Mouse (Mus musculus): ENCODE data around the gene Blnk.

Gene Blnk

GRCm38 (mm10) chr19:40970301-40970700 lies 24.0 kb downstream of the Blnk start:
- in situ Hi-C loops (cut with MseI, MboI): no loop called here

DNA sequence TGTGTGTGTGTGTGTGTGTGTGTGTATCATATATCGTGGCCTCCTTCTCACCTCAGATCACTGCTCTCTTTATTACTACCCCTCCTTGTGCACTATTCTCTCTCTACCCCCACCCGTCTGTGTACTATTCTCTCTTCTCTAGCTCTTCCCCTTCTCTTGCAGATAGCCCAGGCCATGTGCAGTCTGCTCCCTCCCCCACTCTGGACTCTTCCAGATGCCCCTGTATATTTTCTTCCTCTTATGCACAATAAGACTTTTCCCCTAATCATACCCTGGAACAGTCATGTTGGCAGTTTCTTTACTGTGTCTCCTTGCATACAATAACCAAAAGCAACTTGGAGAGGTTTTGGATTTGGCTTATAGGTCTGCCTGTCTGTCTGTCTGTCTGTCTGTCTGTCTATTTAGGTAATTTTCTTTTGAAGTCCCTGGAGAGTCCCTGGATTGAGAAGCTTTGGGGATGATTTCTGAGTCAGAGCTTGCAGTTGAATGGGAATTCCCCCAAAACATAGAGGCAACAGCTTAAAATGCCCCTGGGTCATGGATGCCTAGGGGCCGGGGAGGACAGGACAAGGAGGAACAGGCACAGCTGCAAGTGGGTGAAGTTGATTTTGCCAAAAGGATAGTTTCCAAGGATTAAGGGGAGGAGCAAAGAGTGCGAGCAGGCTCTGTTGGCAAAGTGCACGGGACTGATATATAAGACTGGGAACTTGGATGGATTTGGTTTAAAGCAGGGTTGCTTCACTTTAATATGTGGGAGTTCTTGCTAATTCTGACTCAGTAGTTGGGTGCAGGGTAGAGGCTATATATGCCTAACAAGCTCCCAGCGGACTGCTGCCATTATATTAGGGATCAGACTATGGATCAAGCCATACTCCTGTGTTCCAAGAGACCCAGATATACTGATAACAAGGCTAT lies 29.1 kb downstream of the Blnk start:
- in situ Hi-C loops (cut with MseI, MboI): loop anchor here in 1 of 2 experiments (5.0 kb wide), 1 partner anchor 32 kb away; no protein-coding TSS in a partner anchor

DNA sequence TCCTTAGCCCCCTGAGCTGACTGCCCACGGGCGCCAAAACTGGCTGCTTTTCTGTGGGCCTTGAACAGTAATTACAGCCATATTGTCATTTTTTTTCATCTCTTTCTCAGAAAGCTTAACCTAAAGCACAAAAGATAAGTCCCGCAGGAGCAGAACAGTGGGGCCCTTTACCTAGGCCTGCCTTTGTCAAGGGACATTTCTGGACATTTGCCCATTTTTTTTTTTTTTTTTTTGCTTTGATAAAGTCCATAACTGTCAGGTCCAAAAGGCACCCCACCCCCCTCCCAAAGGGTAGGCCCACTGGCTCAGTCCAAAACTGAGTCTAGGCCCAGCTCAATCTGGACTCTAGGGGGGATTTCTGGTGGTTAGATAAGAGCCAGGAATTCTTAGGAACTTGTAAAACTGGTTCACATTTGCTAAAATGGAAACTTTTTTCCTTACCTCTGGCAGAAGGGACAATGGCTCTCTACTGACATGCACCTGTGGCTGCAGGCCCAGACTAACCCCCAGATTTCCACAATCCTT lies 29.9 kb downstream of the Blnk start:
- in situ Hi-C loops (cut with MseI, MboI): loop anchor here in 1 of 2 experiments (5.0 kb wide), 1 partner anchor 33 kb away; no protein-coding TSS in a partner anchor

DNA sequence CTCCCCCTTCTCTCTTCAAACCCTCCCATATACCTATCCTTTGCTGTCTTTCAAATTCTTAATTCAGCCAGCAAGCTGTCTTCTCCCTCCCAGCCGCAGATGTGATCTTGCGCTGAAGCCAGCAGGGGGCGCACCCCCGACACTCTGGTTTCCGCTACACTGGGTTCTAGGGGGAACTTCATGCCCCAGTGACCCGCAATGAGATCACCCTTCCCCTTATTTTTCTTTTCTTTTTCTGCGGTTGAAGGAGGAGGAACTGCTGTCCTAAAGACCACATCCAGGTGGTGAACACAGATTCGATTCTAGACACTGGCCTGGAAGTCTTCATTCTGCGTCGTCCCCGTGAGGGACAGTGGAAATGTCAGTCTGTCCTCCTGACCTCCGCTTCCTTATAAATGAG lies 31.3 kb downstream of the Blnk start:
- in situ Hi-C loops (cut with MseI, MboI): loop anchor here in 1 of 2 experiments (5.0 kb wide), 1 partner anchor 34 kb away; no protein-coding TSS in a partner anchor

DNA sequence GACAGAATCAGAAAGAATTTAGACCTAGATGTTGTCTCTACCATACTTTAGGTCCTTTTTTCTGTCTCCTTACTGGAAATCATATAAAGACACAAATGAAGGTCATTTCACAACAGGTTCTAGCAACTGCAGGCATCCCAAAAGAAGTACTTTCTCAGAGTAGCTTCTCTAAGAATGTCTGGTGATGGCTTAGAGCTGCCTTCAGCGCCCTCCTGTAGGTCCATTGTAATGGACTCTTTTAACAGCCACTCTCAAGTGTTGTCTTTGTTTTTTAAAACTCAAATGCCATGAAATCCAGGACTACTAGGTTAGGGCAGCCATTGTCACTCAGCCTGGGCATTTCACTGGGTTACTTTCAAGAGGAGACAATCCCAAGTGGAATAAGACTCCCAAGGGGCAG lies 35.4 kb downstream of the Blnk start:
- in situ Hi-C loops (cut with MseI, MboI): no loop called here

- in situ Hi-C loops (cut with MseI, MboI): no loop called here
These were observed 47.3 kb downstream of the Blnk start for GRCm38 (mm10) chr19:40946937-40947577.

DNA sequence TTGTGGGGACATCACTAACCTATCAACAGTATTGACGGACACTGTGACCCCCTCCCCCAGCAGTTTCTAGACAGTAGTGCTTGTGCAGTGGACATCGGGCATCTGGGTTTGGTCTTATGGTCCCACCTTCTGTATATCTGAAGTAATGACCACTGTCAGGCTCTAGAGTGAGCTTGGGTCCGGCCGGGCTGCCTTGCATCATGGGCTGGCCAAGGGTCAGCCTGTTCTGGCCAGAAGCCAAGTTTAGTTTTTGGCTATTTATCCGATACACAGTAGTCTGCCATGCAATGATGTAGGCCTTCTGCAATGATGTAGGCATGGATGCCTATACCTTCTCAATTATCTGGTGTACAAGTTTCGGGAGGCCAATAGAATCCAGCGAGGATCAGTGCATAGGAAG lies 50.8 kb downstream of the Blnk start:
- in situ Hi-C loops (cut with MseI, MboI): no loop called here

GRCm38 (mm10) chr19:40936038-40936437 lies 58.3 kb downstream of the Blnk start:
- in situ Hi-C loops (cut with MseI, MboI): no loop called here

GRCm38 (mm10) chr19:40935376-40935775 lies 59.0 kb downstream of the Blnk start:
- in situ Hi-C loops (cut with MseI, MboI): no loop called here

GRCm38 (mm10) chr19:40931581-40932369 lies 62.6 kb downstream of the Blnk start:
- in situ Hi-C loops (cut with MseI, MboI): no loop called here

- in situ Hi-C loops (cut with MseI, MboI): no loop called here
These were observed 99.0 kb downstream of the Blnk start for GRCm38 (mm10) chr19:40895393-40895703.

GRCm38 (mm10) chr19:40894519-40895392 lies 99.6 kb downstream of the Blnk start, which contains the start of gene Zfp518a:
Zfp518a (plus strand) TSS chr19:40894705.
- in situ Hi-C loops (cut with MseI, MboI): no loop called here

DNA sequence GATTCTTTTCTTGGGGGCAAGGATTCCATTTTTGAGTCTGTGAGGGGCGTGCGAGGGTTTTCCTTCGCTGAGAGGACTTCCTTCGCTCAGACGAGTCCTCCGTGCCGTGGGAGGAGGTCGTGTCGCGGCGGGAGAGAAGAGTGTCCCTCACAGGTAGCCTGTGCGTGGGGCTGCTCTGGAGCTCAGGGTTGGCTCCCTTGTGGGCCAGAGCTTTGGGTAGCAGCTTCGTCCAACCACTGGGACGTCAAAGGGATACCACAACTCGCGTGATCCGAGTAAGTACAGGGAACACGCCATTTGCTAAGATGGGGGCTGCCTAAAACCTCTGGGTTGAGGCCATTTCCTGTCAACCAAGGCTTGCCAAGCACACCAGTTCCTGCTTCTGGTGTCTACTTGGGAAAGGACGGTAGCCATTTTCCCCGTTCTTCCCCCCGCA lies 100.2 kb downstream of the Blnk start:
- in situ Hi-C loops (cut with MseI, MboI): no loop called here

DNA sequence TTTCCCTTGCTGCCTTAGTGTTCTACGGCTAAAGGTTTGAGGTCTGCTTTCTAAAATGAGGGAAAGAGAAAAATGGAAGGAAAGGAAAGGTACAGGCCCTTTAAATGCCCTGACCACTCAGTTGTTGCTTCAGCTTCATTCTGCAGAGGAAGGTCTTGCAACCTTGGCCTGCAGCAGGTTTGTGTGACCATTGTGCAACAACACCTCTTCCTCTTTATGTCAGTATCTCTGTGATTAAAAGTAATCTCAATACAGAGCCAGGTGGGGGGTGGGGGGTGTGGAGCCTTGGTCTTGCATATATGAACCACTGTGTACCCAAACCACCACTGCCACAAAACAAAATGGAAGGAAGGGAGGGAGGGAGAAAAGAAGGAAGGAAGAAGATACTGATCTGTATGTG lies 105.4 kb downstream of the Blnk start:
- in situ Hi-C loops (cut with MseI, MboI): no loop called here

DNA sequence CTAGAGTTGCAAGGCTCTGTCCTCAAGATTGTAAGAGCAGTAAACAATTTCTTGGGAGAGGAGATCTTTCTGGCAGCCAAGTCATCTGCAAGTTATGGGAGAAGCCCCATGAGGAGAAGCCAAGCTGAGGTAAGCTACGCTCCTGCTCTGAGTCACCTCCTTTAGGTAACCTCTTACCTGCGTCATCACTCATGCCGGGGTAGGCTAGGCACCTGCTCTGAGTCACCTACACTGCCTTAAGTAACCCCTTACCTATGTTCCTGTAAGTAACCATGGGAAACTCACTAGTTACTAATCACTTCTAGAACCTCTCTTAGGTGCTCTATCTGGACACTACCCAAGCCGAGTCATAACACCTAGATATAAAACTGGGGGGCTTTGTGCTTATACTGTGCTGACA lies 112.6 kb downstream of the Blnk start:
- in situ Hi-C loops (cut with MseI, MboI): no loop called here

Data from mouse trophoblast stem cell (cell line).